Mouse (Mus musculus) spleen, adult 2 months (tissue): Measurements from ENCODE around the gene Mtfmt.

Experiments
- CTCF ChIP-seq: fragments of 200-500 bp; IDR thresholded peaks from 2 replicates; pipeline ENCODE4 v1.5.1; 2011; ENCODE audit warnings: mild to moderate bottlenecking, inconsistent platforms; ENCODE audit not compliant: insufficient read depth, insufficient read length, insufficient replicate concordance; ENCODE audit errors: extremely low read depth
- POLR2A ChIP-seq: fragments of 200-500 bp; IDR thresholded peaks from 2 replicates; pipeline ENCODE4 v1.6.1; 2011; ENCODE audit warnings: low read depth, low read length, inconsistent platforms

DNA sequence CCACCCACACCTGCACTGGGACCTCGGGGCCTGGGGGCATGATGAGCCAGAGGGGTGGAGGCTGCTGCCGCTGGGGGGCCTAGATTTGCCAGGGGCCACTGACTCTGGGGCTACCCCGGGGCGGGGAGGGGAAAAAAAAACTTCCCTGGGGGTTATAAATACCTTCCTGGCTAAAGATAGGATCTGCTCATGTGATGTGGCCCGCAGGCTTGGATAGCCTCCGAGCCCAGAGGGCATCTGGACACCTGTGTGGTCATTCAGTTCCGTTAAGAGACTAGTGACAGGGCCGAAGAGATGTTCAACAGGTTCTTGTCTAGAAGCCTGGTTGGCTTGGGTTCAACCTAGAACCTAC lies 44.0 kb upstream of the Mtfmt start, which contains the start of gene Kbtbd13:
- no peak for TF ChIP-seq POLR2A
- no peak for TF ChIP-seq CTCF
